Mouse (Mus musculus) brain, embryonic 14.5 days (tissue): ENCODE measurements around the gene Nr3c2.

ENCODE experiments used
- CTCF ChIP-seq: fragments of 200-500 bp; IDR thresholded peaks from 2 replicates; pipeline ENCODE4 v1.5.1; 2012; ENCODE audit warnings: inconsistent platforms, mild to moderate bottlenecking, moderate library complexity, borderline replicate concordance; ENCODE audit not compliant: insufficient read depth, insufficient read length; ENCODE audit errors: extremely low read depth
- POLR2A ChIP-seq: fragments of 200-500 bp; IDR thresholded peaks from 2 replicates; pipeline ENCODE4 v1.6.1; 2012; ENCODE audit warnings: mild to moderate bottlenecking, inconsistent platforms, borderline replicate concordance; ENCODE audit not compliant: poor library complexity, insufficient read depth, insufficient read length, severe bottlenecking; ENCODE audit errors: extremely low read depth

DNA sequence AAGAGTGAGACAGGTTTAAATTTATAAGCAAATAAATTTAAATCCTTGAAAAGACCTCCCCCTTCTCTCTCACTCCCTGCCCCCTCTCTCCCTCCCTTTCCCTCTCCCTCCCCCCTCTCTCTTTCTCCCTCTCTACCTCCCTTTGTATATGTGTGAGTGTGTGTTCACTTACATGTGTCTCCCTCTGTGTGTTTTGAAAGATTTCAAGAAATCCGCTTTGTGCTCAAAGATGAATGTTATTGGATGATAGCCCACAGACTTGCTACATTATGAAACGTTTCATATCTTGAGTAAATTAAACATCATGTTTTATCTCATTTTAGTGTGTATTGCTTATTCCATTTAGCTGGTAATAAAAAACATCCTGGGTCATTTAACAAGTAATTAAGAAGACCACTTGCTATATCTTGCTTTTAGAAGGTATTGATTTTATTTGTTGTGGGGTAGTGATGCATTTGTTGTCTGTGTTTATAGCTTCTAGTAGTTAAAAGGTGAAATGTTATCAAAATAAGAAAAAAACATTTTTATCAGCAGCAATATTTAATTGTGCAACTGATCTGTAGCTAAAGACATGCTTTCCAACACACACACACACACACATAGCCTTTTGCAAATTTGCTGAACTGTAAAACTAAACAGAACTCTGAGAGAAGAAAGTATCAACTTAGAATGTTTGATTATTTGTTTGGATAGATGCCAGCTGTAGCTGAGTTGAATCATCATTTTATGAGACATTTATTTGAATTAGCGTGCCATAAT, 134.6 kb downstream of the Nr3c2 start:
- TF ChIP-seq POLR2A, result no peak
- TF ChIP-seq CTCF, result no peak
